Mouse (Mus musculus): ENCODE results near the gene Cldn11. TPM values are rescaled to one million over a fixed set of nuclear protein-coding genes. Genes with fewer than 3 reads are reported as not detected.
"Not testable (repeated sequence)": the region's sequence is repeated elsewhere in the genome, so short reads cannot be mapped to it uniquely, and the experiment has no call there.

Cldn11 gene
- total RNA-seq (2022), result 10 to 100 TPM; 10.9 to 32.1 (median 18.4) TPM

DNA sequence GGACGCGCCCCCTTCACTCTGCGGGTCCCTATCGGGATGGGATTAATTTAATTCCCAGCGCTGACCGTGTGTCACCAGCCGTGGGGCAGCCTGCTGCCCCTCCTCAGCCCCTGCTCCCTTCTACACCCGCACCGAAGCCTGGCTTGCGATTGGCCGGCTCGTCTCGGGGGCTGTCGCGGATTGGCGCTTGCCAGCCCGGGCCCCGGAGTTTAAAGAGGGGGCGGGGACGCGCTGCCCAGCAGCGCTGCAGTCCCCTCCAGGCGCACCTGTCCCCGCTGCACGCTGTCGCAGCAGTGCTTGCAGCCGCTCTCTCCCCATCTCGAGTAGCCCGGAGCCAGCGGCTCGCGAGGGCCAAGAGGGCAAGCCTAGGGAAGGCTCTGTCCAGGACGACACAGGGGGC is at the start of gene Cldn11:
Gene Cldn11, plus strand, starts transcription at position 215 of the 400 bp plus-strand sequence.
- DNase-seq, result no peak

DNA sequence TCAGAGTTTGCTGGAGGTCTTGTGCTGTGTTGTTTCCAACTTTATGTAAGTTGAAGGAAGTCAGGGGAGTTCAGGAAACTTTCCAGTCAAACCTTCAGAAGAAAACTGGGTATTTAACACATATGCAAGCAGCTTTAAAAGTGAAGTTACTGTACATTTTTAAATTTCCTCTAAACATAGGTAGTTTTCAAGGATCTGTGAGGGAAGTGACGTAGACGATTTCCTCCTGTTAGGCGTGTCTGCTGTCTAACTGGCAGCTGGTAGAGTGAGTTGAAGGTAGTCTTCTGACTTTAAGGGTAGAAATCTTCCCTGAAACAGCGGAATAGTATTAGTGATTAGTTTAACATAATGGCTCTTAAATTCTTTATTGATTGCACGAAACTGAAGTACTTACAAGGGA is 49.7 kb upstream of the Cldn11 start:
- DNase-seq, result no peak

DNA sequence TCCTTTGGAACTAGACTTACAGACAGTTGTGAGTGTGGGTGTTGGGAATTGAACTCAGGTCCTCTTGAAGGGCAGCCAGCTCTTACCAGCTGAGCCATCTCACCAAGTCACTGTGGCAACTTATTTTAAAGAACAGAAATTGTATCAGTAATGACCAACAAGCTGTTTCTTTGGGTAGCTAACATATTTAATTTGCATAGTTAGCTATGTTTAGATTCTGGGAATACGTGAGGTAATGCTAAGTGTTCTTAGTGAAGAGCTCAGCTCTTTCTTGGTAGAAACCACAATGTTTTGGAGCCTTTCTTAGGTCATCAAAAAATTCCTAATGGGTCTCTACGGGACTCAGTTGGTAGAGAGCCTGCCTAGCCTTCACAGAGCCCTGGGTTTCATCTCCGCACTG is 48.9 kb upstream of the Cldn11 start:
- no peak for DNase-seq

DNA sequence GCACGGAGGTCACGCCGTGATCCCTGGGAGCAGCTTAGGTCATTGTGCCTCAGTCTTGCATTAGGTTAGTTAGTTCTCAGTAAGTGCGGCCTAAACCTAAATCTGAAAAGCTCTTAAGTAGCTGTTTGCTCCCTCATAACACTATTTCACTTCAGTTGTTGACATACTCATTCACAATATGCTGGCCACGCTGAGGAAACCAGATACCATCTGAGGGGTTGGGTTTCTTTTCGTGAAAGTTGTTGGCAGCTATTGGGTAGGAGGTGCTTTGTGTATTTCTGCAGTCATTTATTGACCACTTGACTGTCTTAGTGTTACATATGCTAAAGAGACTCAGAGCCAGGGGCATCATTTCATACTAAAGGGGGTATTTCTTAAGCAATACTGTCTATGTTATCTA is 44.8 kb upstream of the Cldn11 start:
- DNase-seq, result no peak

DNA sequence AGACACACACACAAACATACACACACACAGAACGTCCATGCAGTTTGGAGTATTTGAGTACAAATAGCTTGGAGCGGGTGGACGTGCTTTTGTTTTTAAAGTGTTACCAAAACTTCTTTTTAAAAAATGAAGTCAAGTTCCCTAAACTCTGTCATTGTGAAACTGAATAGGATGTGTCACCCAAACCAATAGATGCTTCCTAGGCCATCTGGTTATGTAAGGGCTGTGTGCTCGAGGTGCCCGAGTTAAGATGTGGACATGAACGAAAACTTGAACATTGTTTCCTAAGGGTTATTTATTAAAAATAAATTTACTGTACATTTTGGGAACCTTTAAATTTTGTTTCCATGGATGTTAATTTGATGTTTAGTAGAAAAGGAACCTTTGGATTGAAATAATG is 43.1 kb upstream of the Cldn11 start:
- no peak for DNase-seq

DNA sequence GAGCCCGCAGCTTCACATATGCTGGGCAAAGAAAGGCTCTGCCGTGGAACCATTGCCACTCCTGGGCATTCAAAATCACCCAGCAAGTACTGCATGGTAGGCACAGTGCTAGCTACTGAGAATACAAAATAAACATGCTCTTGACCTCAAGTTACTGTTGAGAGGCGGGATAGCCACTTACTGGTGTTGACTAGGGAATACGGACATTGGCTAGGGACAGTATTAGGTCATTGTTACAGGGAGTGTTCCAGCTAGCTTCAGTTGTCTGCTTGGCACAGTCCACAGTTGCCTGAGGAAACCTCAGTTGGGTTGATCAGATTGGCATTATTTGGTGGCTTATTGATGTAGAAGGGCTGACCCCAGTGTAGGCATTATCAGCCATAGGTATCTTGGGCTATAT is 42.0 kb upstream of the Cldn11 start:
- no peak for DNase-seq

DNA sequence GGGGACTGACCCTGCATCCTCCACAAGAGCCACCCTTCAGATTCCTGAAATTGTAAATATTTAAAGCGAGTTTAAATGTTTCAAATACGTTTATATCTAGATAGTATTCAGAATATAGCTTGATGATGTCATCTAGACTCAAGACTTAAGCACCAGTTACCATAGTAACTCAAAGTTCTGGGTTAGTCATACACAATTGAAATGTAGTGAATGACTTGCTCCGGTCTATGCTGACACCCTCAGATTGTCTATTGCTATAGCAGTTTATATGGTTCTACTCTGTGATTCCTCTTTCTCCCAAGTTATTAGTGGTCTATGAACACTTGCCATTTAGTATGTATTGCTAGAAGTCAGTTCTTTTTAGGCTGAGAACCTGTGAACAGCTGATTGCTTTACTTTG is 40.6 kb upstream of the Cldn11 start:
- DNase-seq, result no peak

DNA sequence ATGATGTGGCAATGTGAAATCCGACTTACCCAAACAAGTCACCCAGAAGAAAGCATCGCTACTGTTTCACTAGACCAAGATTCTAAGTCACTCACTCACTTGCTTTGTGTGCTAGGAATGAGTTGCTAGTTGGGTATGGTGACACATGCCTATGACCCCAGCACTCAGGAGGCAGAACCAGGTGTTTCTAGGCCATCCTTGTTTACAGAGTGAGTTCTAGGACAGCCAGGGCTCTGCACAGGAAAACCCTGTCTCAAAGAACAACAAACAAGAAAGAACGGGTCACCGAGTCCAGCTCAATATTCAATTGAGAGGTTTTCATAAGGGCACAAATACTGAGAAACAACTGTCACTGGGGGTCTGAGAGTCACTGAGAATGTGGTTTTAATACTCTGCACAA is 26.6 kb upstream of the Cldn11 start:
- no peak for DNase-seq

DNA sequence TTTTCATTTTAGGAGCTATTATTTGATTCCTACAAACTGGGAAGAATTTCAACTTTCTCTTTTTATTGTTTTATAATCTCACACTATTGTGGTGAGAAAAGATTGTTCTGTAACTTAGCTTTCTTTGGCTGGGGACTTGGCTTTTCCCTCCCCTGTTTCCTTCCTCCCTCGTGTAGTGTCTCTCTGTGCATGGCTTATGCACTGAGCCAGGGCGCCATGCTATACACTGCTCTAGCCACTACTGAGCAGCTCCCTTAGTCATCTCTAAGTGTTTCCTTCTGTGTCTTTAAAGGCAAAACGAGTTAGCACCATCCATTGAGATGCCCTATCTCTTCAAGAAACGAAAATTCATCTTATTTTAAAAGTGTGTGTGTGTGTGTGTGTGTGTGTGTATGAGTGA is 23.4 kb upstream of the Cldn11 start:
- no peak for DNase-seq

DNA sequence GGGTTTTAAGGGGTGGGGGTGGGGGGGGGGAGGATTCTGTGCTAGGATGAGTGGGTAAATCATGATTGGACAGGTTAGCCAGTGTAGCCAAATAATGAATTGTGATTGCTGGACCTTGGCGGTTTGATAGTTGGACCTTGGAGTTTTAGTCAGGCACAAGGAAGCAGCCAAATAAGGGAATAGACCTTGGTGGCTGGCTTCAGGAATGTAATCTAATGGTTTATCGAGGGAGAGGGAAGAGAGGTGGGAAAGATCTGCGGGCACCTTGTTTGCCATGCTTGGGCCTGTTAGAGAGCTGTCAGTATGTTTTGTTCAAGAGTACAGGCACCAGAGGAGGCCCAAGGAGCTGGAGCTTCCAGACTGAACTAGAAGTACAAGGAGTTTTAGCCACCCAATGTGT is 22.9 kb upstream of the Cldn11 start:
- DNase-seq, result peak; percentile 69

DNA sequence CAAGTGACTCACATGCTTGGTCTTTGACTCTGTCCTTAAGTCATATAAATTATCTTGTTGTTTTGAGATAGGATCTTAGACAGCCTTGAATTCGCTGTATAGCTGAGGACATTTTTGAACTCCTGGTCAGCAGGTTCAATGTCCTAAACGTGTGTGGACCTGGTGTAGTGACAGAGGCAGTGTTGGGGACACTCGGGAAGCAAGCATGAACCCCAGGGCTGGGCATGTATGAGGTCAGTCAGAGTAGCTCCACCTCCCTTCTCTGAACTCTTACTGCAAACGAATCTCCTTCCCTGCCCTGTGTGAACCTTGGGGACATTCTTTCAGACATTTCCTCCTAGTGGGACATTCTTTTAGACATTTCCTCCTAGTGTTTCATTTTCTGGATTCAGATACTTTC is 20.0 kb upstream of the Cldn11 start:
- DNase-seq, result no peak

DNA sequence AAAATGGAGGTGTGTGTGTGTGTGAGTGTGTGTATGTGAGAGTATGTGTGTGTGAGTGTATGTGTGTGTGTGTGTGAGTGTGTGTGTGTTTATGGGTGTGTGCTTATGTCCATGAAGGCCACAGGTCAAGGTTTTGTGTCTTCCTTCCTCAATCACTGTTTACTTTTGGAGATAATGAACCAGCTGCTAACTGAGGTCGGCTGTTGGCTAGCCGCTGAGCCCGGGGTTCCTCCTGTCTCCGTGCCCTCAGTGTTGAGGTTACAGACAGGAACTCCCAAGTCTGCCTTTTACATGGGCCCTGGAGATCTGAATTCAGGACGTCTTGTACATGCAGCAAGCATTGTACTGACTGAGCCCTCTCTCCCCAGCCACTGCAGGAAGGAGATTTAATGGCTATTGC is 16.1 kb upstream of the Cldn11 start:
- no peak for DNase-seq

DNA sequence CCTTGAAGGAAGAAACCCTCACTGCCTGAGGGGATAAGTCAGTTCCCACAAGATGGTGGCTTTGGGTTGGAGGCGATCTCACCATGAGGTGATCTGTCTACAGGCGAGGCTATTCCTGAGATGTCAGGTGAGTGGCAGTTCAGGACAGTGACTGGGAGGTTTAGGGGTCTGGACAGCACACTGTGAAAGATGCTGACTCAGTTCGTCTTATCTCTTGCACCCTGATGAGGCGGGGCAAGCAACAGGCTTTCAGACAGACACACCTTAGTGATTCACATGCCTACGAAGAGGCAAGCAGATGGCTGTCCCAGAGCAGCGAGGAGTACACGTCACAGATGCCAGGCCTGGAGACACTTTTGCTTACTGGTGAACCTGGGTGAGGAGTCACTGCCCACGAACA is 15.5 kb upstream of the Cldn11 start:
- DNase-seq, result no peak

DNA sequence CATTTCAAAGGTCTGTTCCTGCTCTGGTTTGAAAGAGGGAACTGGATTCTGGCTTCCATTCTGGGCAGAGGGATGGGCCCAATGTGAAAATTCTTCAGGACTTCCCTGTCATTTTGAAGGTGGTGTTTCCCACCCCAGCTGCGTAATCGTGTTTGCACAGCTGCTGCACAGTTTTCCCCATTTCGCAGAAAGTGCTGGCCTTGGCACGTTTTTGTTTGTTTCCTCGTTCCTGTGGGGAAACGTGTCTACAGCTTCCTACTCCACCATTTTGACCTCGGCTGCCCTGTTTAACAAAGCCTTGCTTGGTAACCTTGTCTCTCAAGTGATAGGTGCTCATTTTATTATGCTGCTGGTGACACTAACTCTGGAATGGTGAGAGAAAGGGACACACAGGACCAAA is 15.0 kb upstream of the Cldn11 start:
- DNase-seq, result no peak

DNA sequence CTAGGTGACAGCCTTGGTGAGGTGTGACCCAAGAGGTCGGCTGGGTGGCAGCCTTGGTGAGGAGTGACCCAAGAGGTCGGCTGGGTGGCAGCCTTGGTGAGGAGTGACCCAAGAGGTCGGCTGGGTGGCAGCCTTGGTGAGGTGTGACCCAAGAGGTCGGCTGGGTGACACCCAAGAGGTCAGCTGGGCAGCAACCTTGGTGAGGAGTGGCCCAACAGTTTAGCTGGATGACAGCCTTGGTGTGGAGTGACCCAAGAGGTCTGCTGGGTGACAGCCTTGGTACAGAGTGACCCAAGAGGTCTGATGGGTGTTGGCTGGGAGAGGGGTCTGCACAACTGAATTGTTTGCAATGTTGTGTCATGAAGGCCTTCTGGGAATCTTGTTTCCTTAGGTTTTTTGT is 13.1 kb upstream of the Cldn11 start:
- not testable (repeated sequence) for DNase-seq

DNA sequence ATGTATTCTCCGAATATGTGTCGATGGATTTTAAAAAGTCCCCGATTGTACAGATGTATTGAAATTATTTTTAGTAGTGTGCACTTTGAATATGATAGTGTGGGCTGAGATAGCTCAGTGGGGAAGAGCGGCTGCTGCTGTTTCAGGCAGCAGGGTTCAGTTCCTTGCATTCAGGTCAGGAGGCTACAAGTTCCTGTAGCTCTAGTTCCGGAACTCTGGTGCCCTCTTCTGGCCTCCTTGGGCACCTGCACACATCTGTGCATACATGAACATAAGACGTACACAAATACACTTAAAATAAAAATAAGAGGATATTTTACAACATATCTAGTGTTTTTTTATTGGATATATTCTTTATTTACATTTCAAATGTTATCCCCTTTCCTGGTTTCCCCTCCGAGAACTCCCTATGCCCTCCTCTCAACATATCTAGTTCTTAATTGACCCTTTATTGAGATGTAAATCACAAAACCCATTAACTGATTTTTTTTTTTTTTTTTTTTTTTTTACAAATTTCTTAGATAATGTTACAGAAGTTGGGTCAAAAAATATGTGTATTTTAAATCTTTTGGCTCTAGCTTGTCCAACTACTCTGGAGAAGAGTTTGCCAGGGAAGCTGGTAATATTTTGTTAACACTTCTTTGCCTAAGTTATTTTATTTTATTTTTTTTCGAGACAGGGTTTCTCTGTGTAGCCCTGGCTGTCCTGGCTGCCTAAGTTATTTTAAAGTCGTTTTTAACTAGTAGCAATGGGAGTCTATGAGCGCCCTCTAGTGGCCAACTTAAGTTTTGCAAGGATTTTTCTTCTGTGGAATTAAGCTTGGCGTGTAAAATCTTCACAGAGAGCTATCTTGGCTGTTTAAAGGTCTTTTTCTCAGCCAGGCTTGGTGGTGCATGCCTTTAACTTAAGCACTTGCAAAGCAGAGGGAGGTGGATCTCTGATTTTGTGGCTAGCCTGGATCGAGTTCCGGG is 11.0 kb upstream of the Cldn11 start:
- DNase-seq, result no peak

DNA sequence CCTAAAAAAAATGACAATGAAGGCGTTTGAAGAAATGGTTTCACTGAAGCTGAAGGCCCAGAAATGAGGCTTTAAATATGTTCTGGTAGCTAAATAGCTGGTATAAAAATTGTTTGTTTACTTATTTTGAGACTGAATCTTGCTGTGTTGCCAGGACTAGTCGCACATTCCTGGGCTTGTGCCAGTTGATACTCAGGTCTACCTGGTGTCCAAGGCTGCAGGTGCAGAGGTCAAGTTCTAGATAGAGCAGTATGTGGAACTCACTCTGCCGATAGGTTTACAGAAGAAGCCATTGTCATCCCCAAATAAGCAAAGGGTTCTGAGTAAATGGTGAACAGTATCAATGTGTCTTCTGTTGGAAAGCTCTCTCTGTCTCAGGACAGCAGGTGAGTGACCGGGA is 8.1 kb upstream of the Cldn11 start:
- DNase-seq, result no peak

DNA sequence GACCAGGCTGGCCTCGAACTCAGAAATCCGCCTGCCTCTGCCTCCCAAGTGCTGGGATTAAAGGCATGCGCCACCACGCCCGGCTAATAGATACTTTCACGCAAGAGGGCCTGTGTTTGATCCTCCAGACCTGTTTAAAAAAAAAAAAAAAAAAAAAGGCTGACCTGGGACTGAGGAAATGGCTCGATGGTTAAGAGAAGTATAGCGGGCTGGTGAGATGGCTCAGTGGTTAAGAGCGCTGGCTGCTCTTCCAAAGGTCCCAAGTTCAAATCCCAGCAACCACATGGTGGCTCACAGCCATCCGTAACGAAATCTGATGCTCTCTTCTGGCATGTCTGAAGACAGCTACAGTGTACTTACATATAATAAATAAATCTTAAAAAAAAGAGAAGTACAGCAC is 4.5 kb upstream of the Cldn11 start:
- DNase-seq, result not testable (repeated sequence)

DNA sequence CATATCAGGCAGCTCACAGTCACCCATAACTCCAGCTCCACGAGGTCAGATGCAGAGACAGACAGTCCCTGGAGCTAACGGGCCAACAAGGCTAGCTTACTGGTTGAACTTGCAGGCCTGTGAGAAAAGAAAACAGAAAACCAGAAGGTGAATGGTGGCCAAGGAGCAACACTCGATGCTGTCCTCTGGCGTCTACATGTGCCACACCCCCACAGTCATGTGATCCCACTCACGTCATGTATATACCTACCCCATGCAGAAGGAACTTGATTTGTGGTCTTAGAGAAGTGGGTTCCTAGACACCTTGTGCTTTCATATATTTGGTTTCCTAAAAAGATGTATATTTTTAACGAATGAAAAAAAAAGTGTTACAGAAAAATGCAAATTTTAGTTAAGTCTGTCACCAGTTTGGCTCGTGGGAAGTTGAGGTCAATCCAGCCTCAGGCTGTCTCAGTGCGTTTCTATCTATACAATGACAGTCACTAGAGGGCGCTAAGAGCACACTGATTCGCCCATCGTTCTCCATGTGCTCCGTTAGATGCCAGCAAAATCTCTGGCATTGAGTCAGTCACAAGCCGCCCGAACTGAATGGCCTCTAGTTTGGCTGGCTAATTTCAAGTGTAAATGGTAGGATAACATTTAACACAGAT is 4.0 kb upstream of the Cldn11 start:
- peak; percentile 52 for DNase-seq

DNA sequence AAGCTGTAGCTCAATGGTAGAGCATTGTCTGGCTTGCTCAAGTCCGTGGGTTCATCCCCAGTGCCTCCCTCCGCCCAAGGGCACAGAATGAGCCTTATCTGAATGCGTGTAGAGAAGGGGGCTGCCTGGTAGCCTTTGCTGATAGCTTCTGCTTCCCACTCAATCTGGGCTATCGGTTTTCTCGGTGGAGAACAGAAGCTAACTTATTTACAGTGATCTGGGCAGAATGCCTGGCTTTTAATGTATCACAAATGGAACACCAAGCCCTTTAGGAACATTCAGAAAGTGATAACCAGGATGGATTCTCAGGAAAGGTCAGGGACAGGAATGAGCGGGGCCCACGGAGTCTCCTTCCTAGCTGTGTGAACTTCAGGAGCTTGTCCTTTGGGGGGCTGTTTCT is 1.1 kb upstream of the Cldn11 start:
- DNase-seq, result no peak

DNA sequence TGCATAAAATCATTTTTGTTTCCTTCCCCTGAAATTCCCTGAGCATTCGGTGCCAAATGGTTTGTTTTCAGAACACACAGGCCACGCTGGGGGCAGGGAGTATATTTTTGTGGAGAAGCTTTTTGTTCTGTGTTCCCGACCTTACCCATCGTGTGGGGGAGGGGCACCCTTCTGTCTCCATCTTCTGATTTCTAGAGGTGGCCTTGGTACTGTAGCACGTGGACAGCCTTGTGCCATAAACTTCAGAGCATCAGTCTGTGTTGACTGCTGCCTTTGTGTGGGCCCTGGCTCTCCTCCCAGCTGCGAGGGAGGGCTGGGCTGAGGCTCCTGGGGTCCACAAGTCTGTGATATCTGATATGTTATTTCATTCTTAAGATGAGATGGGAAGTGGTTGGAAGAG is 2.4 kb downstream of the Cldn11 start:
- peak; percentile 49 for DNase-seq

DNA sequence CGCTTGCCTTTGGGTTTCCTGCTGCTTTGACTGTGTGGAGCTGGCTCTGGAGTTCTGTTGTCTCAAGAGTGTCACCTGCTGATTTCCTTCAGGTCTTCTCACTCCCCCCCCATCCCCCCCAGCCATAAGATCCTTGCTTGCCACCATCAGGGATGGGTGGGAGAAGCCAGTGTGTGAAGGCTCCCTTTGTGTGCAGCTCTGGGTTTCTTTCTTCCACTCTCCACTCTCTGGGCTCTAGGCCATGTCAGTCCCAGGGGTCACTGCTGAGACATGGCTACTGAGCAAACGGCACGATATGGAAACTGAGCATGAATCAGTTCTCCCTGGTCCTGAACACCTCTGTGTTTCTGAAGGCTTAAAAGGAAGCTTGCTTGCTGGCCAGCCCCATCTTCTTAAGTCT is 6.4 kb downstream of the Cldn11 start:
- no peak for DNase-seq

DNA sequence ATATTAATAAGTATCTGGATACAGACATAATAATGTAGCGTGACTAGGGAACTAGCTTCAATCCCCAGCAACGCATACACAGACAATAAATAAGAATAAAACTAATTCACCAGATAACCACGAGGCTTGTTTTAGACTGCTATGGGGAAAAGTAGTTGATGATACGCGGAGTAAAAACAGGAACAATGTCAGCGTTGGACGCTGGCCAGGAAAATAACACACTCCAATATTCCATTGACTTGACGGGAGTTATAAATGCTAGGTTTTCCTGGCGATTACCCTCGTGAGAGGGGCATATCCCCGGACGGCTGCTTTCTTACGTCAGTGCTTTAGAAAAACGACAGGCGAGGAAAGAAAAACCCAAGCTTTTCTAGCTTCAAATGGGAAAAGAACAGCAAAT is 8.1 kb downstream of the Cldn11 start:
- DNase-seq, result no peak

DNA sequence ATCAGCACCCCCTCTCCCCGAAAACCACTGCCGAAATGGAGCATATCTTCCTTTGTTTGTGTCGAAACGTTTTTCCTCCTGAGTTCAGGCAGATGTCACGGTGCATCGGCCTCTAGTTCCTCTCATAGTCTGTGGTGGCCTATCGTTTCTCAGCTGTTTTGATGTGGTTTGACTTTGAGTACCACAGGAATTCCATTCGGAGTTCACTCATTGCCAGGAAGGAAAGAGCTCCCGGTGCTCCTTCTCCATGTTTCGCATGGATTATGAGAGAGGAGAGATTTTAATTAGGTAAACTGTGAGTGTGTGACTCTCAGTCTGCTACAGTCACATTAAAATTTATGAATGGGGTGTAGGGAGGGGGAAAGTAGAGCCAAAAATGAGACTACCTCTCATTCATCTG is 10.3 kb downstream of the Cldn11 start:
- DNase-seq, result no peak

Data from adrenal gland, adult 8-10 months (tissue).